ENCODE assay signal across 8 mouse cellular contexts in genomic region chr4:85205636-85206211, GRCm38 (mm10). TPM values are rescaled to one million over a fixed set of nuclear protein-coding genes. Genes with fewer than 3 reads are reported as not detected.
DNase-seq lines count a peak whose midpoint lies in the region; ATAC-seq lines count a peak whose summit lies in the region.

No protein-coding gene starts in this region.

- peak overlapping the region; percentile 86 for H3K4me3 ChIP-seq in kidney, embryonic 16.5 days (ENCODE audit: low read length)

- H3K9ac ChIP-seq in kidney, embryonic 16.5 days (replicated peaks; ENCODE audit: low read length), result peak overlapping the region; percentile 77

- H3K27me3 ChIP-seq in kidney, embryonic 16.5 days (ENCODE audit: insufficient read depth, low read length), result peaks cover 13% of the 10 kb centered on the region; the same call in 1 of the 2 replicates

- peak overlapping the region; percentile 91 for H3K4me2 ChIP-seq in kidney, embryonic 16.5 days (replicated peaks; ENCODE audit: low read depth, low read length)

- WGBS in kidney, embryonic 16.5 days, result under 1% methylated on average over 43 of the region's 43 CpGs

- H3K27ac ChIP-seq in kidney, embryonic 16.5 days (ENCODE audit: low read length), result peak overlapping the region; percentile 61

- DNase-seq in layer of hippocampus, adult 11-12 months (ENCODE audit: low spot score), result peak; percentile 37
- DNase-seq in layer of hippocampus, postnatal 10 days (ENCODE audit: low spot score in 2 of 2), result no peak
- DNase-seq in cerebellum, adult 8-10 months, result peak; percentile 72
- peak; percentile 19 to 24 for DNase-seq in lung, postnatal 4 days
- DNase-seq in right cerebral cortex, postnatal 25 days, result peak; percentile 68

- ATAC-seq in granulocyte monocyte progenitor cell, adult 5-6 weeks (replicated peaks; ENCODE audit: poor library complexity, severe bottlenecking), result peak; percentile 40
- ATAC-seq in kidney, embryonic 16.5 days (ENCODE audit: low FRiP score, low TSS enrichment), result peak; percentile 86
- no peak for ATAC-seq in megakaryocyte-erythroid progenitor cell, adult 5-6 weeks (replicated peaks; ENCODE audit: low FRiP score, low TSS enrichment, poor library complexity, severe bottlenecking)

- H3K4me1 ChIP-seq in kidney, embryonic 16.5 days (ENCODE audit: insufficient read depth, low read length), result 0 out of 2 replicates have a peak, but pooled peaks cover 3% of the 10 kb centered on the region

- no peaks in the 10 kb centered on the region for H3K36me3 ChIP-seq in kidney, embryonic 16.5 days (ENCODE audit: insufficient read depth, low read length)

- no peaks in the 10 kb centered on the region for H3K9me3 ChIP-seq in kidney, embryonic 16.5 days (ENCODE audit: low read length)

RNA-seq across cellular contexts. Expression of gene Sh3gl2, which starts 0.8 kb away (rescaled TPM):
- 100 to 1,000 TPM; 228 to 252 TPM for total RNA-seq in layer of hippocampus, postnatal 10 days (2021)
- total RNA-seq in granulocyte monocyte progenitor cell, adult 5-6 weeks (2014; fragmentation: Nextera tagmentation), result not detected in 2 replicates
- not detected in 2 replicates for total RNA-seq in granulocyte monocyte progenitor cell, adult 5-6 weeks (2017)
- polyA plus RNA-seq in kidney, embryonic 16.5 days (2015; fragmentation: Nextera tagmentation; extraction: Ambion mirVana), result 19.6 and 22.3 TPM in 2 replicates
- not detected in 2 replicates for total RNA-seq in megakaryocyte-erythroid progenitor cell, adult 5-6 weeks (2014; fragmentation: Nextera tagmentation)
- not detected in 2 replicates for total RNA-seq in megakaryocyte-erythroid progenitor cell, adult 5-6 weeks (2017)

Comparison
In these comparisons a context has a peak if more than half of its experiments do, and no peak if none do; other contexts are left out.
1. DNase-seq: peak in layer of hippocampus, adult 11-12 months (single experiment), cerebellum, adult 8-10 months (single experiment), lung, postnatal 4 days (2 of 2) and right cerebral cortex, postnatal 25 days (single experiment); none in layer of hippocampus, postnatal 10 days (0 of 2).
2. RNA of gene Sh3gl2, which starts 0.8 kb away (total RNA-seq): 228 to 252 TPM in layer of hippocampus, postnatal 10 days; not detected in granulocyte monocyte progenitor cell, adult 5-6 weeks and not detected in megakaryocyte-erythroid progenitor cell, adult 5-6 weeks; every median in the first group is over 100 times any median in the second.